Mouse (Mus musculus) cortical plate, adult 2 months (tissue): Measurements from ENCODE around the gene Fitm2.

Experiments used
- CTCF ChIP-seq: fragments of 200-500 bp; IDR thresholded peaks from 2 replicates; pipeline ENCODE4 v1.5.1; 2011; ENCODE audit warnings: mild to moderate bottlenecking, control low read depth, low read length; ENCODE audit not compliant: insufficient read depth; ENCODE audit errors: extremely low read depth
- POLR2A ChIP-seq: fragments of 200-500 bp; IDR thresholded peaks from 2 replicates; pipeline ENCODE4 v1.6.1; 2011; ENCODE audit warnings: mild to moderate bottlenecking, low read length, control low read depth; ENCODE audit not compliant: insufficient read depth; ENCODE audit errors: extremely low read depth

DNA sequence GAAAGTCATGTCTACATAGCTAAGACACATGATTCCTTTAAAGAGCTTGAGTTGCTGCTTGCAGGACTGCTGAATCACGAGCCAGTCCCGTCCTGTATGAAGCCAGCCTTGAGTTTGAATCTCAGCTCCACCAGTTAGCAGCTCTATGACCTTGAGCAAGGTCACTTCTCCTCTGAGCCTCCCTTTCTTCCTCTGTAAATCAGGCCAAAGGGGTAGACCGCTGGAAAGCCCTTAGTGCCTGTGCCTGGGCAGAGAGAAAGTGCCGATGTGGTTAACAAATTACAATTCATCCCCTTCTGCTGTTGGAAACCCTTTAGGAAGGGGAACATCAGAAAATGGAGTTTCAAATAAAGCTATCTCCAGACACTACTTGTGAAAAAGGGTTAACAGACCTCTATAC, 34.6 kb downstream of the Fitm2 start:
- TF ChIP-seq POLR2A (no peak), CTCF (no peak)
